Mouse (Mus musculus): ENCODE measurements around the gene Nbea. TPM values are rescaled to one million over a fixed set of nuclear protein-coding genes. Genes with fewer than 3 reads are reported as not detected.

Gene Nbea
- total and polyA plus RNA-seq, 3 experiments: 0.04 to 0.27 TPM; not detected in 1

- TF ChIP-seq RAD21 (IDR thresholded peaks at IDR 0.05; ENCODE audit: low read depth, low read length) (no peak), MAZ (IDR thresholded peaks at IDR 0.05; ENCODE audit: low read depth, low read length) (no peak), ZMIZ1 (IDR thresholded peaks at IDR 0.05; ENCODE audit: low read depth, low read length) (no peak), MYC (IDR thresholded peaks at IDR 0.05; ENCODE audit: low read depth, low read length) (no peak), ZC3H11A (IDR thresholded peaks at IDR 0.05; ENCODE audit: low read depth, low read length) (no peak)
These were observed 336.4 kb downstream of the Nbea start (continued) for GRCm38 (mm10) chr3:55847115-55847514.

DNA sequence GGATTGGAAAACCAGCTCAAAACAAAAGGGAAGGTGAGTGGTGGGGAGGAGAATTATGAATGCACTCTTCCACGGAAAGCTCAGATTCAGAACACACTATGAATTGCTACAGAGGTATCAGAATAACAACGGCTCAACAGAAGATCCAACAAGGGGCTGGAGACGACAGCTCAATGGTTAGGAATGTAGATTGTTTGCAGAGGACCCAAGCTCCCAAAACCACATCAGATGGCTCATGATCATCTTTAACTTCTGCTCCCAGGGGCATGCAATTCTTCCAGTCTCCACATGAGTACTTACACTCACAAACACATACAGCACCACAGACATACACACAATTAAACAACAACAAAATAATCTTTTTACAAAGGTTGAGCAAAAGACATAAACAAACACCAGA is 346.3 kb downstream of the Nbea start:
- TF ChIP-seq NELFE (IDR thresholded peaks at IDR 0.05; ENCODE audit: low read depth, low read length) (no peak), RAD21 (IDR thresholded peaks at IDR 0.05; ENCODE audit: low read depth, low read length) (no peak), GABPA (IDR thresholded peaks at IDR 0.05; ENCODE audit: low read depth, low read length) (no peak), UBTF (IDR thresholded peaks at IDR 0.05; ENCODE audit: borderline replicate concordance, insufficient read depth, low read depth, low read length) (no peak), CHD1 (IDR thresholded peaks at IDR 0.05; ENCODE audit: low read depth, low read length) (no peak), BHLHE40 (IDR thresholded peaks at IDR 0.05; ENCODE audit: borderline replicate concordance, low read depth, low read length) (no peak), ZKSCAN1 (IDR thresholded peaks at IDR 0.05; ENCODE audit: low read depth, low read length) (no peak), NRF1 (IDR thresholded peaks at IDR 0.05; ENCODE audit: insufficient read depth, low read depth, low read length, poor library complexity, severe bottlenecking) (no peak), ZC3H11A (IDR thresholded peaks at IDR 0.05; ENCODE audit: low read depth, low read length) (no peak), SIN3A (IDR thresholded peaks at IDR 0.05; ENCODE audit: low read length) (no peak), MAFK (IDR thresholded peaks at IDR 0.05; ENCODE audit: borderline replicate concordance, low read depth, low read length) (no peak), CTCF (IDR thresholded peaks at IDR 0.05 in 2 of 3, conservative IDR thresholded peaks at IDR 0.05 in 1 of 3; ENCODE audit: control insufficient read depth in 1 of 3, insufficient read depth in 1 of 3, low read depth in 2 of 3, low read length in 3 of 3, poor library complexity in 1 of 3, severe bottlenecking in 1 of 3) (no peak), MXI1 (IDR thresholded peaks at IDR 0.05; ENCODE audit: low read depth, low read length) (no peak), ZMIZ1 (IDR thresholded peaks at IDR 0.05; ENCODE audit: low read depth, low read length) (no peak), E2F4 (IDR thresholded peaks at IDR 0.05; ENCODE audit: borderline replicate concordance, low read depth, low read length) (no peak), MAZ (IDR thresholded peaks at IDR 0.05; ENCODE audit: low read depth, low read length) (no peak), RCOR1 (IDR thresholded peaks at IDR 0.05; ENCODE audit: low read depth, low read length) (no peak), ETS1 (IDR thresholded peaks at IDR 0.05; ENCODE audit: low read depth, low read length) (no peak), TCF12 (IDR thresholded peaks at IDR 0.05; ENCODE audit: low read depth, low read length) (no peak)
- Histone ChIP-seq H3K36me3 (ENCODE audit: control insufficient read depth in 1 of 2, insufficient read depth in 2 of 2, low read length in 2 of 2) (no peaks in the 10 kb centered on the region), H3K27me3 (ENCODE audit: control insufficient read depth in 1 of 2, insufficient read depth in 2 of 2, low read length in 2 of 2) (no peaks in the 10 kb centered on the region; a peak in 1 of 4 replicates)

More for the DNA sequence above, 346.3 kb downstream of the Nbea start:
- no peak overlapping the region for H3K4me3 ChIP-seq (ENCODE audit: control insufficient read depth in 1 of 2, insufficient read depth in 1 of 2, low read depth in 2 of 2, low read length in 2 of 2)
- no peaks in the 10 kb centered on the region for H3K79me2 ChIP-seq (ENCODE audit: control insufficient read depth, insufficient read depth, low read length, poor library complexity)
- no peak overlapping the region for H3K9ac ChIP-seq (ENCODE audit: control insufficient read depth, low read depth, low read length, poor library complexity, severe bottlenecking)
- H3K9me3 ChIP-seq (replicated peaks; ENCODE audit: insufficient read depth, low read length): no peaks in the 10 kb centered on the region
- H3K4me1 ChIP-seq (ENCODE audit: control insufficient read depth in 1 of 2, insufficient read depth in 2 of 2, low read length in 2 of 2): no peaks in the 10 kb centered on the region
- no peak for DNase-seq (ENCODE audit: low read depth, low spot score)
- no peak overlapping the region for H3K27ac ChIP-seq (ENCODE audit: control insufficient read depth, low read depth, low read length)
